Mouse (Mus musculus): ENCODE results near the gene Whrn.

DNA sequence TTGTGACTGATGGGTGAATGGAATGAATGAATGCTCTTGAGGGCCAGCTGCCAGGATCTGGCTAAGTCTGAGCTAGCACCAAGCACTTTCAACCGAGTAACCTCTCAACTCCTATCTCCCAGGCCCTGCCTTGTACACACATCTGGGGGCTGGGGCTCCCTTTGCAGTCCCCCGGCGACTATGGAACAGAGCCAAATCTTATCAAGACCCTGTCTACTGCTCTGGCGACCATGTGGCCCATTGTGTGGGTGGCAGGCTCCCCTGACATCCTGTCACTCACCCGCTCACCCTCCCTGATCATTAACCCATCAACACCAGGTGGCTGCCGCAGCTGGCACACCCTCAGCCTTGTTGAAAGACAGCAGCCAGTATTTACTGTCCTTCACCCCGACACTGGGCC, 90.7 kb downstream of the Whrn start:
- TF ChIP-seq FOSL1 (IDR thresholded peaks at IDR 0.05; ENCODE audit: insufficient read depth, low read length, poor library complexity, severe bottlenecking): no peak
- TF ChIP-seq CTCF (IDR thresholded peaks at IDR 0.05; ENCODE audit: control insufficient read depth, insufficient read depth, insufficient read length): no peak
